Mouse (Mus musculus): Measurements from ENCODE around the gene Hist1h2ak. TPM values are rescaled to one million over a fixed set of nuclear protein-coding genes. Genes with fewer than 3 reads are reported as not detected.
"Not testable (repeated sequence)": the region's sequence is repeated elsewhere in the genome, so short reads cannot be mapped to it uniquely, and the experiment has no call there.

Hist1h2ak gene
- total RNA-seq (2021) = 10 to 100 TPM; 13.8 TPM

GRCm38 (mm10) chr13:21753524-21754285 is at the start of gene Hist1h2ak, which contains the start of gene Hist1h2bn:
TSS of gene Hist1h2ak (minus strand) at chr13:21753827.
TSS of gene Hist1h2bn (plus strand) at chr13:21754123.
- DNase-seq (ENCODE audit: low spot score in 2 of 2) = peak; percentile 82 to 96
- intact Hi-C loops (cut with DNase I) = loop anchor here (2.0 to 10.0 kb wide), 2 partner anchors 29 to 1831 kb away; partner anchors contain the start of genes Hist1h3i and Hist1h4d

- DNase-seq (ENCODE audit: low spot score in 2 of 2); intact Hi-C loops (cut with DNase I): not testable (repeated sequence)
These were observed 49.4 kb upstream of the Hist1h2ak start for GRCm38 (mm10) chr13:21803058-21803457.

DNA sequence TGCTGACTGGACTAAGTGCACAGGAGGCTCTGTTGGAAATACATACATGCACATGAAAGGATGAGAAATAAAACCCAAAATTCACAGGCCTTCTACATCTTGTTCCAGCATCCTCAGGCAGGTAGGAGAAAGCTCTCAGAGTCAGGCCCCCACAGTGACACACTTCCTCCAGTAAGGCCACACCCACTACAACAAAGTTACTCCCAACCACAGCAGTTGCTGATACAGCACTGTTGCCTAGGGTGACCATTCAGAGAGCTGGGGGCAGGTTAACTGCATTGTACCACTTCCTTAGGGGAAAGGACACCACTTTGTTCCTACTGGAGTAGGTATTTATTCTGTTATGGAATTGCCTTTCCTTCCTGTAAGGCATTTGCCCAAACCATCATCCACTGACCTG is 43.5 kb upstream of the Hist1h2ak start:
- intact Hi-C loops (cut with DNase I) = not testable (repeated sequence)

DNA sequence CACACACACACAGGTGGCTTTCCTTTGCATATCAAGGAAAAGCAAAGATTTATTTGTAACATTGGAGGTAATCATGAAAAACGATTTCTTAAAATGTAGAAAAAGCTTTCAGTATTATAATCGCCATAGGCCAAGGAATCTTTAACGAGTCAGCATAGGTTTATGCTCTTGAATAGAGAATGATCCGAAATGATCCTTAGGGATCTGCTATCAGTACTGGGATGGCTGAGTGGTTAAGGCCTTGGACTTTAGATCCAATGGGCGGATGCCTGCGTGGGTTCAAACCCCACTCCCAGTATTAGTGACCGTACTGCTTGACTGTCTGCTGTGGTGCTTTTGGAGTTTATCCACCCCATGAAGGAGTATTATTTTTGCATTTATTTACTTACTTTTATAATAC is 42.0 kb upstream of the Hist1h2ak start:
- intact Hi-C loops (cut with DNase I) = no loop called here
- DNase-seq (ENCODE audit: low spot score in 2 of 2) = no peak

More for the DNA sequence above, 43.5 kb upstream of the Hist1h2ak start:
- not testable (repeated sequence) for DNase-seq (ENCODE audit: low spot score in 2 of 2)

DNA sequence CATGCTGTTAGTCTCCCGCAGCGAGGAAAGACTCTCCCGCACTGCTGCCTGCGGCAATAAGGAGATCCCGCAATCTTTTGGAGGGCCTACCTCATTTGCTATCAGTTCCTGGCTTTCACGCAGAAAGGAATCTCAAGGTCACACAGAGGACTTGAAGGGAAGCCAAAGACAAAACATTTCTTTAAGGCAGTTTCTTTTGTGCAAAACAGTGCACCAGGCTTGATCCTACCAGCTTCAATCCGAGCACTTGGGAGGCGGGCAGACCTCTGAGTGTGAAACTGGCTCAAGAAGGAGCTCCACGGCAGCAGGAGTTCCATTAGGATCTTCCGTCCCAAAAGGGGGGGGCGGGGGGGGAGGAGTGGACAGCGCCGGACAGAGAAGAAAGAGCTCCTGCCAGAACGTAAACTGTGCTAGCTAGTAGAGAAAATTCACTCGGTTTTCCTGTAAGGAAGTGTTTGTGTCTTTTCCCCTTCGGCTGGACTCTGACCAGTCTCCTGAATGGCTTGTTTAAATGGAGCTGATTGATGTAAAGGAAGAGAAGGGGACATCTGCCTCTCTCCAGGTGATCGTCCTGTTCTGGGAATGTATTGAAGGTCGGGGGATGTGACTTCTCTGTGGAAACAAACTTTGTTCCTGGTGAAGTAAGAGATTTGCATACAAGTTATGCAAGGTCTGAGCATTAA is 37.1 kb upstream of the Hist1h2ak start:
- intact Hi-C loops (cut with DNase I) = no loop called here
- DNase-seq (ENCODE audit: low spot score in 2 of 2) = no peak

DNA sequence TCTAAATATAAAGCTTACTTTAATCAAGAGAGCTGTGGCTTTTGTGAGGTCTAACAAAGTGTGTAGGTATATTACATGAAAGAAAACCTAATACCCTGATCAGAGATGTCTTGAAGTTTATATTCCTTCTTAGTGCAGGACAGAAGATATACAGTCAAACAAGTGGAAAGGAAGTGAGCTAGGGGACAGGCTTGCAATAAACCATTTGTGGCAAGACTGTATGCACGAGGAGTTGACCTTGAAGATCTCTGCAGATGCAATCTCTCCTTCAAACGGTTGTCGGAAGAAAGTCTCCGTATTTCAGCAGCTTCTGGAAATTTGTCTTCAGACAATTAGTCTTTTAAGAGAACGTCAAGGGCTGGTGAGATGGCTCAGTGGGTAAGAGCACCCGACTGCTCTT is 36.3 kb upstream of the Hist1h2ak start:
- DNase-seq (ENCODE audit: low spot score in 2 of 2) = no peak
- intact Hi-C loops (cut with DNase I) = loop anchor here (10.0 kb wide), 2 partner anchors 1795 to 1965 kb away; partner anchors contain the start of genes Hist1h2ab, Hist1h3b, Hist1h4b and Hist1h4d

DNA sequence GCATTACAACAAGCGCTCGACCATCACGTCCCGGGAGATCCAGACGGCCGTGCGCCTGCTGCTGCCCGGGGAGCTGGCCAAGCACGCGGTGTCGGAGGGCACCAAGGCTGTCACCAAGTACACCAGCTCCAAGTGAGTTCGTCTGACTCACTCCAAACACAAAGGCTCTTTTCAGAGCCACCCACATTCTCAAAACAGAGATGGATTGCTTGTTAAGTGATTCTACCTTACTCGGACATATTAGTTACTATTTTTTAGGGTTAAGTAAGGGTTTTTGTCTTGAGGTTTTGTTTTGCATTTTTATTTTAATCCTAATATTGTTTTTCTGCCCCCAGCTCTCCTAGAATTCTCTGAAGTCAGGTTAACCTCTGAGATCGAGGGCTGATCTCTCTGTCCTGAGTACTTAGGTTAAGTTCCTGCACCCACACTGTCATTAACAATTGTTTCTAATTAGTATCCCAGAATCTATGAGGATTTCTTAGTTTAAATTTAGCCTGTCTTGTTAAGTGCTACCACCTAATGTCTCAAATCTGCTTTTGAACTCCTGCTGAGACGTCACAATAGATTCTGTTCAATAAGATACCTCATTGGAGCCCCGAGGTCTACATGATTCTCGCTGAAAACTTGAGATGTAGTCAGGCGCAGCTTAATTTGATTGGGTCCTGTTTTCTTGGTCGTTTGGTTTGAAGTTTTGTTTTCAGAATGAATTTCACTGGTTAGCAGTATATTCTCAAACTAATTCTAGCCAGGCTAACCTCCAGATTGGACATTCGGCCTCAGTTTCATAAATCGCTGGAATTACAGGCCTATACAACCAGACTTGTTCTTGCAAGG is 34.4 kb upstream of the Hist1h2ak start:
- intact Hi-C loops (cut with DNase I) = loop anchor here (10.0 kb wide), 2 partner anchors 1797 to 1967 kb away; partner anchors contain the start of genes Hist1h2ab, Hist1h3b, Hist1h4b and Hist1h4d
- DNase-seq (ENCODE audit: low spot score in 2 of 2) = peak in 1 of 2 experiments; percentile 11

GRCm38 (mm10) chr13:21786899-21787629 is 33.4 kb upstream of the Hist1h2ak start, which contains the start of the genes Hist1h2an and Hist1h2bp:
TSS of gene Hist1h2an (minus strand) at chr13:21787218.
TSS of gene Hist1h2bp (plus strand) at chr13:21787461.
- peak; percentile 93 to 99 for DNase-seq (ENCODE audit: low spot score in 2 of 2)
- intact Hi-C loops (cut with DNase I) = loop anchor here (10.0 kb wide), 2 partner anchors 1798 to 1968 kb away; partner anchors contain the start of genes Hist1h2ab, Hist1h3b, Hist1h4b and Hist1h4d

DNA sequence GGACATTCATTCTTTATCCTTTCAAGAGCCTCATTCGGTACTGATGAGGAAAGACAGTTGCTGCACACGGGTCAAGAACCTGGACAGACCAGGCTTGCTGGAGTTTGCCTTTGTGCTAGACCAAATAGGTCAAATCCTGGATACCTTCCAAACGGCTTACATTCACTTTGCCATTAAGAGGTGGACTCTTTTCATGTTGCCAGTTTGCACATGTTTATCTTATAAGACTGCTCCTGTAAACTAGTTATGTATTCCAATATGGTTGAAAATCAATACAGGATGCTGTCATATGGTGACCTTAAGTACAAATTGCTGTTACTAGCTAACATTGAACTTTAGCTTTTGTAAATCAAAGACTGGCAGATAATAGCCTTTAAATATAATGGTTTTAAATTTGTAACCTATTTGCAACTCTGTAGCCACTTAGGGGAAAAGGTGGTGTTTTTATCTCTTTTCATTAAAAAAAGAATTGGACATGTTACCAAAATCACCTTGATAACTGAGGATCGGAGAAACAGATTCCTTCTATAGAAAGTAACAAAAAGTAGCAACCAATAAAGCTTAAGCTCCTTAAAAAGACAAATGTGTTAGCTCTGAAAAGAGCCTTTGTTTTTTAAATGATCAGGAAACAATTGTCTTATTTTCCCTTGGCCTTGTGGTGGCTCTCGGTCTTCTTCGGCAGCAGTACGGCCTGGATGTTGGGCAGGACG is 32.7 kb upstream of the Hist1h2ak start:
- intact Hi-C loops (cut with DNase I) = loop anchor here (10.0 kb wide), 2 partner anchors 1798 to 1968 kb away; partner anchors contain the start of genes Hist1h2ab, Hist1h3b, Hist1h4b and Hist1h4d
- DNase-seq (ENCODE audit: low spot score in 2 of 2) = no peak

- intact Hi-C loops (cut with DNase I) = loop anchor here (10.0 kb wide), 2 partner anchors 1800 to 1970 kb away; partner anchors contain the start of genes Hist1h2ab, Hist1h3b, Hist1h4b and Hist1h4d
These were observed 30.7 kb upstream of the Hist1h2ak start for GRCm38 (mm10) chr13:21784311-21784710.

GRCm38 (mm10) chr13:21783734-21784161 is 30.1 kb upstream of the Hist1h2ak start:
- intact Hi-C loops (cut with DNase I) = loop anchor here (2.0 to 10.0 kb wide), 4 partner anchors 31 to 1971 kb away; partner anchors contain the start of genes Hist1h2ab, Hist1h2ai, Hist1h2ak and Hist1h2bl
- DNase-seq (ENCODE audit: low spot score in 2 of 2) = peak; percentile 23 to 45

More at GRCm38 (mm10) chr13:21784311-21784710, 30.7 kb upstream of the Hist1h2ak start:
- no peak for DNase-seq (ENCODE audit: low spot score in 2 of 2)

- intact Hi-C loops (cut with DNase I) = loop anchor here (2.0 to 10.0 kb wide), 4 partner anchors 30 to 1972 kb away; partner anchors contain the start of genes Hist1h2ab, Hist1h2ai, Hist1h2ak and Hist1h2bl
- DNase-seq (ENCODE audit: low spot score in 2 of 2) = peak; percentile 78 to 93
These were observed 29.6 kb upstream of the Hist1h2ak start, which contains the start of gene Hist1h3i for GRCm38 (mm10) chr13:21783255-21783617. TSS of gene Hist1h3i (minus strand) at chr13:21783370.

GRCm38 (mm10) chr13:21782361-21783254 is 29.0 kb upstream of the Hist1h2ak start:
- peak in 1 of 2 experiments; percentile 24 for DNase-seq (ENCODE audit: low spot score in 2 of 2)
- intact Hi-C loops (cut with DNase I) = loop anchor here (2.0 to 10.0 kb wide), 4 partner anchors 30 to 1972 kb away; partner anchors contain the start of genes Hist1h2ab, Hist1h2ai, Hist1h2ak and Hist1h2bl

DNA sequence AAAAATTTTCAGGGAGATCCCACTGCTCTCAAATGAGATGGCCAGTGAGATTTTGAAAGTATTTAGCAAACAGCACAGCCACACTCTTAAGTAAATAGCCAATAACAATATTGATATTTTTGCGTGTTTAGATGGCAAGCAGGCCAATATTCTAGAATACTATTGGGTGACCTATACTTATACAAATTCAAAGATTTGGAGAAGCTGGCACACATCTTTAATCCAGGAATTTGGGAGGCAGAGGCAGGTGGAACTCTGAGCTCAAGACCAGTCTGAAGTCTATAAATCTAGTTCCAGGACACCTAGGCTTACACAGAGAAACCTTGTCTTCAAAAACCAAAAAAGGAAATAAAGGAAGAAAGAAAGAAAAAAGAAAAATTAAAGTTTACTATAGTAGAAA is 28.0 kb upstream of the Hist1h2ak start:
- intact Hi-C loops (cut with DNase I) = loop anchor here (2.0 to 10.0 kb wide), 4 partner anchors 29 to 1973 kb away; partner anchors contain the start of genes Hist1h2ab, Hist1h2ai, Hist1h2ak and Hist1h2bl

GRCm38 (mm10) chr13:21781021-21781555 is 27.5 kb upstream of the Hist1h2ak start:
- intact Hi-C loops (cut with DNase I) = loop anchor here (10.0 kb wide), 2 partner anchors 1804 to 1974 kb away; partner anchors contain the start of genes Hist1h2ab, Hist1h3b, Hist1h4b and Hist1h4d

More for the DNA sequence above, 28.0 kb upstream of the Hist1h2ak start:
- DNase-seq (ENCODE audit: low spot score in 2 of 2) = no peak

More at GRCm38 (mm10) chr13:21781021-21781555, 27.5 kb upstream of the Hist1h2ak start:
- no peak for DNase-seq (ENCODE audit: low spot score in 2 of 2)
